Mouse (Mus musculus) stomach, embryonic 16.5 days (tissue): ENCODE data around the gene Zfp799. TPM values are rescaled to one million over a fixed set of nuclear protein-coding genes. Genes with fewer than 3 reads are reported as not detected.

Experiments
- polyA plus RNA-seq: library from polyadenylated mRNA; unstranded; fragments of >200 nt; fragmentation: Nextera tagmentation; extraction: Ambion mirVana; gene quantifications from 2 replicates; pipeline ENCODE4 v1.2.1, GENCODE M21; 2015

Zfp799 gene
- polyA plus RNA-seq, 1 experiment from 2014 or later, result 7.9 TPM

Other genes starting within 250 kb of the Zfp799 start
- not detected in 2 replicates for gene Cyp4f37, start 209.0 kb downstream of the Zfp799 start, polyA plus RNA-seq
- gene Cyp4f40, start 171.4 kb downstream of the Zfp799 start, polyA plus RNA-seq, result 1.2 and 2.1 TPM in 2 replicates
- gene Cyp4f15, start 144.6 kb downstream of the Zfp799 start, polyA plus RNA-seq, result 0.41 and 1.0 TPM in 2 replicates
- 23.6 and 30.6 TPM in 2 replicates for gene Zfp871, start 42.0 kb downstream of the Zfp799 start, polyA plus RNA-seq
- gene Zfp811, start 20.3 kb downstream of the Zfp799 start, polyA plus RNA-seq, result 4.5 and 4.8 TPM in 2 replicates
- gene Zfp870, start 61.4 kb upstream of the Zfp799 start, polyA plus RNA-seq, result 5.8 and 6.7 TPM in 2 replicates
- gene Cyp4f14, start 87.1 kb upstream of the Zfp799 start, polyA plus RNA-seq, result 0.41 and 1.0 TPM in 2 replicates
- gene Cyp4f13, start 117.1 kb upstream of the Zfp799 start, polyA plus RNA-seq, result 18.3 and 20.4 TPM in 2 replicates
- 10.6 and 11.7 TPM in 2 replicates for gene Zfp472, start 135.6 kb upstream of the Zfp799 start, polyA plus RNA-seq
- gene Zfp952, start 162.9 kb upstream of the Zfp799 start, polyA plus RNA-seq, result 11.1 and 11.8 TPM in 2 replicates
- 10.5 and 10.9 TPM in 2 replicates for gene Zfp763, start 203.1 kb upstream of the Zfp799 start, polyA plus RNA-seq
- not detected in 2 replicates for gene 4921501E09Rik, start 237.8 kb upstream of the Zfp799 start, polyA plus RNA-seq